Mouse (Mus musculus) lung, adult 2 months (tissue): ENCODE measurements at regions not wholly inside any gene's neighbourhood (a gene's known extent, or its start where the extent isn't known, plus 50 kb on each side); places are given as distances from the start of the nearest gene placed in this dataset.

Experiments
- CTCF ChIP-seq: fragments of 200-500 bp; IDR thresholded peaks from 2 replicates; pipeline ENCODE4 v1.5.1; 2011; ENCODE audit warnings: mild to moderate bottlenecking, low read length, control low read depth; ENCODE audit not compliant: insufficient read depth
- POLR2A ChIP-seq: fragments of 200-500 bp; IDR thresholded peaks from 2 replicates; pipeline ENCODE4 v1.6.1; 2011; ENCODE audit warnings: low read depth, mild to moderate bottlenecking, control low read depth, low read length, borderline replicate concordance; ENCODE audit errors: extremely low read depth

DNA sequence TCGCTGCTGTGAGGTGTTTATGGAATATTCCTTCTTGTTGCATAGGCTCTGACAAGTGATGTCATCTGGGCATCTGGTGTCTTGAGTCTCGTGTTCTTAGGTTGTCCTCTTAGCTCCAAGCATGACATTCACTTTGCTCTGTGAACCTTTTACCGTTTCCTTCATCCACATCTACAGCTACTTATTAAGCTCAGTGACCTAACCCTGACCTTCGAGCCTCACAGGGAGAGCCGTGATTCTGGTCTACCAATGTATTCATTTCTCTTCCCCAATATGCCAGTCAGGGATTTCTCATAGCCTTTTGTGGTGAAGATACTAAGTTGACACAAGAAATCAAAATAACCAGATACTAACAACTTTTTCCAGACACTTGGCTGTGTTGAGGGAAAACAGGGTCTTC, 409.0 kb upstream of the Mctp2 start:
- TF ChIP-seq CTCF (no peak), POLR2A (no peak)
